Mouse (Mus musculus) heart, adult 2 months (tissue): ENCODE measurements around the gene Ttll1. TPM values are rescaled to one million over a fixed set of nuclear protein-coding genes. Genes with fewer than 3 reads are reported as not detected.
A peak's percentile ranks its signal among the peaks of the same experiment; 100 is the strongest.

Source experiments
- DNase-seq, 2 experiments: peaks; one replicate each; pipeline ENCODE4 v3.0.0; 2021
- H3K27ac ChIP-seq: fragments of 200-600 bp; 2 replicates; pipeline ENCODE4 v1.8.1; 2022
- H3K27me3 ChIP-seq: fragments of 200-500 bp; 2 replicates; pipeline ENCODE4 v1.6.1; 2012; ENCODE audit warnings: mild to moderate bottlenecking, low read length, inconsistent platforms, mixed read lengths; ENCODE audit not compliant: control insufficient read depth, insufficient read depth
- H3K36me3 ChIP-seq: fragments of 200-500 bp; 2 replicates; pipeline ENCODE4 v1.6.1; 2012; ENCODE audit warnings: low read length, inconsistent platforms; ENCODE audit not compliant: control insufficient read depth, insufficient read depth
- H3K4me1 ChIP-seq: fragments of 200-500 bp; 2 replicates; pipeline ENCODE4 v1.6.1; 2011; ENCODE audit warnings: low read length; ENCODE audit not compliant: control insufficient read depth, insufficient read depth
- H3K4me3 ChIP-seq: fragments of 200-600 bp; 2 replicates; pipeline ENCODE4 v1.8.1; 2022
- H3K79me2 ChIP-seq: fragments of 200-500 bp; replicated peaks from 2 replicates; pipeline ENCODE4 v1.6.1; 2012; ENCODE audit warnings: mild to moderate bottlenecking, inconsistent platforms, low read length, moderate library complexity, mixed read lengths; ENCODE audit not compliant: control insufficient read depth, insufficient read depth
- H3K9ac ChIP-seq: fragments of 200-500 bp; 2 replicates; pipeline ENCODE4 v1.6.1; 2012; ENCODE audit warnings: low read depth, mild to moderate bottlenecking, control low read depth, inconsistent platforms, low read length, mixed read lengths
- CTCF ChIP-seq: fragments of 200-600 bp; IDR thresholded peaks from 2 replicates; pipeline ENCODE4 v1.8.1; 2022; ENCODE audit warnings: antibody characterized with exemption, mild to moderate bottlenecking, moderate library complexity
- EP300 ChIP-seq: fragments of 200-500 bp; IDR thresholded peaks from 2 replicates; pipeline ENCODE4 v1.6.1; 2011; ENCODE audit warnings: low read depth, low read length, control low read depth; ENCODE audit not compliant: insufficient read depth
- POLR2A ChIP-seq: fragments of 200-500 bp; IDR thresholded peaks from 2 replicates; pipeline ENCODE4 v1.6.1; 2011; ENCODE audit warnings: mild to moderate bottlenecking, low read depth, low read length, control low read depth; ENCODE audit not compliant: insufficient read depth
- WGBS: fragments of 180-500 bp; shearing (Covaris S2); methylation state at CpG from one replicate; pipeline ENCODE4 v1.1.7; 2018; 5-methylcytosine and 5-hydroxymethylcytosine counted together
- intact Hi-C: fragments of 180-260 bp; cut with DNase I; formaldehyde crosslinking; loops from one replicate; pipeline ENCODE4 v1.15.1; 2025
- polyA plus RNA-seq: library from polyadenylated mRNA; depleted of rRNA; stranded (reverse); fragments of >200 nt; gene quantifications from 2 replicates; pipeline ENCODE4 v1.2.3, GENCODE M21; 2012
- total RNA-seq, 2 experiments: library from RNA; stranded (reverse); gene quantifications; 2 replicates each; pipeline ENCODE4 v1.2.3; 2021

Ttll1 gene
- total and polyA plus RNA-seq, 3 experiments = 37.6 to 62.9 (median 52.1) TPM

DNA sequence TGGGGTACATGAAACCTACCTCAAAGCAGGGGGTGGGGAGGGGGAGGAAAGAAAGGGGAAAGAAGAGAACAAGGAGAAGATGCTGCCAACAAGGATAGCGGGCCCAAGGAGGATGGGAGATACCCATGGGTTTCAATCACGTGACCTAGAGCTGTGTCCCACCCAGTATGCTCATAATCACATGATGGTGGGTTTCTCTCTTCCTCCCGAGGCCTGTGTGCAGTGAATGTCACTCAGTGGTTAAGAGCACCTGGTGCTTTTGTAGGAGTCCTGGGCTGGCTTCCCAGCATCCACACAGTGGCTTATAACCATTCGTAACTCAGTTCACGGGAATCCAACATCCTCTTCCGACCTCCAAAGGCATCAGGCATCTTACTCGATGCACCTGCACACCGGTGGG lies 40.2 kb downstream of the Ttll1 start:
- Histone ChIP-seq H3K36me3 (no peaks in the 10 kb centered on the region), H3K4me3 (no peak overlapping the region), H3K4me1 (peaks cover 21% of the 10 kb centered on the region), H3K79me2 (no peaks in the 10 kb centered on the region), H3K9ac (no peak overlapping the region), H3K27me3 (no peaks in the 10 kb centered on the region), H3K27ac (no peak overlapping the region)
- TF ChIP-seq EP300 (no peak), CTCF (no peak), POLR2A (no peak)
- 90% methylated on average over 8 of the region's 8 CpGs for WGBS
- intact Hi-C loops = loop anchor here (10.0 kb wide), 1 partner anchor 56 kb away; no protein-coding TSS in a partner anchor
- no peak for DNase-seq

DNA sequence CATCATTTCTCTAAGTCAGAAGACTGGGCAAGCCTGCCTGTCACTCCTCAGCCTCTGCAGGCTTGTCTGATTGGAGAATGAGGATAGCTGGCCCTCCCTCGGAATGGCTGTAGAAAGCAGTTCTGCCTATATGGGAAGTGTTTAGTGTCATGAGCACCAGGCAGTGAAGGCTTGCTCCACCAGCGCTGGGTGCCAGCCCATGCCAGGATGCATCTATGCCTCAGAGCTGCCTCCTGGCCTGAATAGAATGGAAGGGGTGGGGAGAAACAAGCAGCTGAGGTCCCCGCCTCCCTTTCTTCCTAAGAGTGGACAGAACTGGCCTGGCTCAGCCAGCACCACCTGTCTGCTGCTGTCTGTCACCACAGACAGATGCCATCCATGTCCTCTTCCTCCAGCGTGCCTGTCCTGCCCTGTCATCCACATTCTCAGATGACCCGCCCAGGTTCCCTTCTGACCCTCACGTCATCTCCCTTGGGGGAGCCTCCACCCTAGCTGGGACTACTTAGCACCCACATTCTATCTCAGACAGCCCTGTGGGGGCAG lies 41.3 kb downstream of the Ttll1 start:
- peak in 1 of 2 experiments; percentile 28 for DNase-seq
- WGBS = 53% methylated on average over 6 of the region's 6 CpGs
- Histone ChIP-seq H3K4me1 (peaks cover 18% of the 10 kb centered on the region), H3K4me3 (no peak overlapping the region), H3K9ac (no peak overlapping the region), H3K27me3 (no peaks in the 10 kb centered on the region), H3K36me3 (no peaks in the 10 kb centered on the region), H3K27ac (no peak overlapping the region), H3K79me2 (no peaks in the 10 kb centered on the region)
- intact Hi-C loops = no loop called here
- no peak for TF ChIP-seq POLR2A
- peak; percentile 38 for TF ChIP-seq CTCF
- no peak for TF ChIP-seq EP300

DNA sequence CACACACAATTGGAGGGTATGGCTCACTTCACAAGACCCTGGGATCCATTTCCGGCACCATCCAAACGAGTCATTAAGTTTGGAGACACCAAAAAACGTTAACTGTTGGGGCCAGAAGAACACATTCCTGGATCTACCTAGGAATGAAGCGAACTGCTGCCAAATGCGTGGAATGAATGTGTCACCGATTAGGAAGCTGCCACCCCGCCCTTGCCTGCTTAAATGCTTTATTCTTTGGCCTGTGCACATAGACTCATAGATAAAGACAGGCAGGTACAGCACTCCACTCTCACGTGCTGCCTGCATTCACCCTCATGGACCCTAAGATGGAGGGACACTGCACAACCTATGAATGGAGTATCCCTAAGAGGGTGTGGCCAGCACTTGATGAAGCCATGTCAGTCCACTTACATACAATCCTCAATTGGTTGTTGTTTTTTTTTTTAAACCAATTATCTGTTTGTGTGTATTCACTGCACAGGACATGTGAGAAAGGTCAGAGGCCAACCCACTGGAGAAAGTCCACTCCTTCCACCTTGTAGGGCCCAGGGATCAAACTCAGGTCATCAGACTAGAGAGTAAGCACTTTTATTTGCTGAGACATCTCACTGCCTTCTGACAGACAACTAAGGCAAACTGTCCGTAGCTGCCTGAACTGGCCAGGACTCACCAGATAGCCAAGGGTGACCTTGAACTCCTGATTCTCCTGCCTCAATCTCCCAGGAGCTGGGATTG lies 43.3 kb downstream of the Ttll1 start:
- peak in 1 of 2 experiments; percentile 29 for DNase-seq
- H3K4me1 ChIP-seq = peaks cover 13% of the 10 kb centered on the region
- H3K36me3 ChIP-seq = peaks cover 3% of the 10 kb centered on the region
- intact Hi-C loops = no loop called here
- H3K9ac ChIP-seq = no peak overlapping the region
- no peak for TF ChIP-seq EP300
- TF ChIP-seq CTCF = no peak
- TF ChIP-seq POLR2A = no peak
- WGBS = 56% methylated on average over 9 of the region's 9 CpGs
- peaks cover 4% of the 10 kb centered on the region for H3K79me2 ChIP-seq
- no peak overlapping the region for H3K4me3 ChIP-seq
- no peaks in the 10 kb centered on the region for H3K27me3 ChIP-seq
- H3K27ac ChIP-seq = no peak overlapping the region

DNA sequence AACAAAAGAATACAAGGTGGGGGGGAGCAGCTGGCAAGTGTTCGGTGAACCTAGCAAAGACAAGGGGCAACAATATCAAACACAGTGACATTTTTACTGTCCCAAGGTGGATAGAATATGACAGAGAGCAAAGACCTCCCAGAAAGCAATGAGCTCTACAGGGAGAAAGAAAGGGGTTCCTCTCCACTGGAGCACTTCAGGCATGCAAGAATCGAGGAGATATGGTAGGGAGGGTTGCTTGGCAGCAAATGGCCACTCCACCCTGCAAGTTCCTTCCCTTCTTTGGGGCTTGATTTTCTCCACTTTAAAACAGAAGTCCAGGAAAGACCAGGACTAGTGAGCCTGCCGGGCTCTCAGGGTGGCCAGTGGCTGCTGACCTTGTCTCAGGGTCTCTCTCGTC lies 44.4 kb downstream of the Ttll1 start:
- Histone ChIP-seq H3K36me3 (peaks cover 3% of the 10 kb centered on the region), H3K4me3 (no peak overlapping the region), H3K4me1 (peaks cover 8% of the 10 kb centered on the region), H3K27me3 (no peaks in the 10 kb centered on the region), H3K9ac (no peak overlapping the region), H3K79me2 (peaks cover 6% of the 10 kb centered on the region), H3K27ac (peak overlapping the region; percentile 36)
- TF ChIP-seq EP300 = no peak
- no peak for TF ChIP-seq POLR2A
- no peak for TF ChIP-seq CTCF
- intact Hi-C loops = no loop called here
- DNase-seq = peak in 1 of 2 experiments; percentile 45
- 46% methylated on average over 4 of the region's 4 CpGs for WGBS

DNA sequence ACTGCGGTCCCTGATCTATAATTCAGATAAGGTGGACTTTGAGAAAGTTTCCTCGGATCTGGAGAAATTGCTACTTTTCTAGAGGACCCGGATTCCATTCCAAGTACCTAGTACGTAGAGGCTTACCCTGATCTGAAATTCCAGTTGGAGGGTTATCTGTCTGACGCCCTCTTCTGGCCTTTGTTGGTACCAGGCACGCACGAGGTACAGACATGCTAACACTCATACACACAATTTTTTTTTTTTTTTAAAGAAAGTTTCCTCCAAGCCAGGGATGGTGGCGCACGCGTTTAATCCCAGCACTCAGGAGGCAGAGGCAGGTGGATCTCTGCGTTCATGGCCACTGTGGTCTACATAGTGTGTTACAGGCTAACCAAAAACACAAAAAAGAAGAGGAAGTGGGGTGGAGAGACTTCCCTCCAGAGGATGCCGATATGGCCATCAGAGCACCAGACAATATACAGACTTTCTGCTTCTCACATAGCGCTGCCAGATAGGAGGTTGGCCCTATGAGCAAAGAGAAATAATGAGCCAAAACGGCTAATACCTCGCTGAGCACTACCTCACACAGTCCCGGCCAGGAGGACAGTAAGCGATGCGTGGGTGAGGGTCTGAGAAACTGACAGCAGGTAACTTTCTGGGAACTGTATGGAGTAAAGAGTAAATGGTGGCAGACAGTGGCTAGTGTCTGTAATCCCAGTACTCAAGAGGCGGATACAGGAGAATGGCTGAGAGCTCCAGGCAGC lies 45.6 kb downstream of the Ttll1 start:
- H3K4me3 ChIP-seq = peak overlapping the region; percentile 34; the same call in 1 of the 2 replicates
- H3K4me1 ChIP-seq = peaks cover 6% of the 10 kb centered on the region
- no peaks in the 10 kb centered on the region for H3K27me3 ChIP-seq
- peak overlapping the region; percentile 94 for H3K27ac ChIP-seq
- TF ChIP-seq POLR2A (no peak), EP300 (no peak), CTCF (peak; percentile 56)
- WGBS = 71% methylated on average over 19 of the region's 19 CpGs
- H3K36me3 ChIP-seq = peaks cover 7% of the 10 kb centered on the region
- H3K79me2 ChIP-seq = peaks cover 7% of the 10 kb centered on the region
- intact Hi-C loops = loop anchor here (2.0 kb wide), 1 partner anchor 32 kb away; no protein-coding TSS in a partner anchor
- no peak for DNase-seq
- H3K9ac ChIP-seq = no peak overlapping the region
